ENCODE assay signal across 12 mouse cellular contexts in the genomic region with DNA sequence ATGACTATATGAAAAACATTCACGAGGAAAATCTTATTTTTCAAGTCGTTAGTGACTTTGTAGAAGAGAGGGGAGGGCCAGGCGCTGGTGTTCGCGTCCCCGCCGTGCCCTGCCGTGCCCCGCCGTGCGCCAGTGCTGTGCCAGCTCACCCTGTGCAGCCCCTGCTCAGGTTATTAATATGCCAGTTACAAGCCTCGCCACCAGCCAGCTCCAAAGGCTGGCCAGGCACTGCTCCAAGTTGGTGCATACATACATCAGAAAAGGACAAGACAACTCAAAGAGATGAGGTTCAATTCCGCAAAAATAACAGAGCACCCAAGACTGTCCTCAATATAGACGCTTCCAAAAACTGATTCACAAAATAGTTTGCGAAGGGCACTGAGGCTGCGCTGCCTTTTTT. TPM values are rescaled to one million over a fixed set of nuclear protein-coding genes. Genes with fewer than 3 reads are reported as not detected.
DNase-seq lines count a peak whose midpoint lies in the region; TF ChIP-seq lines count a peak whose summit lies in the region.
"Had no signal": no experiment of that assay in that cellular context is flagged by ENCODE, and none has a peak within 500 bp of the region (broad histone marks: within the 10 kb centered on the region; RNA-seq: fewer than 3 reads in every experiment).

No protein-coding gene starts in this region.

- no peak for TF ChIP-seq CTCF in E14TG2a.4 (conservative IDR thresholded peaks at IDR 0.05; ENCODE audit: low read length)
- no peak for TF ChIP-seq CTCF in cerebellum, adult 2 months (IDR thresholded peaks at IDR 0.05; ENCODE audit: borderline replicate concordance, insufficient read depth, low read depth, low read length)

- no peak for TF ChIP-seq POLR2A in cerebellum, adult 2 months (IDR thresholded peaks at IDR 0.05; ENCODE audit: borderline replicate concordance, insufficient read depth, low read length)

- H3K4me3 ChIP-seq in E14TG2a.4 (replicated peaks; ENCODE audit: low read length) = peak overlapping the region; percentile 46
- H3K4me3 ChIP-seq in cerebellum, adult 2 months (replicated peaks; ENCODE audit: insufficient read depth, low read depth, low read length) = peak overlapping the region; percentile 14

- H3K27ac ChIP-seq in cerebellum, adult 2 months (ENCODE audit: insufficient read depth, low read length) = no peak overlapping the region
- H3K27ac ChIP-seq: macrophage had no signal

- no peaks in the 10 kb centered on the region for H3K27me3 ChIP-seq in E14TG2a.4 (ENCODE audit: insufficient read depth, low read length)
- no peaks in the 10 kb centered on the region for H3K27me3 ChIP-seq in cerebellum, adult 2 months (ENCODE audit: control insufficient read depth, insufficient read depth, low read length)

- peak; percentile 52 to 59 for DNase-seq in heart, adult 18-20 months
- no peak for DNase-seq in heart, postnatal 25 days (ENCODE audit: low spot score)
- DNase-seq in cerebellum, adult 2 months = peak; percentile 55 to 69
- peak; percentile 29 to 38 for DNase-seq in heart, postnatal 36 days
- DNase-seq in thymus, postnatal 4 days = no peak
- DNase-seq in kidney, adult 18-20 months = no peak
- DNase-seq in spleen, postnatal 10 days (ENCODE audit: low spot score in 2 of 2) = no peak
- DNase-seq: liver; spleen, adult 18-20 months; thymus, postnatal 25 days had no signal

- 4% methylated on average over 16 of the region's 16 CpGs for WGBS in cerebellum, adult 2 months

- no peaks in the 10 kb centered on the region for H3K9me3 ChIP-seq in E14TG2a.4 (ENCODE audit: low read length)

- intact Hi-C loops in heart, postnatal 25 days (cut with DNase I) = loop anchor here (5.0 kb wide), 1 partner anchor 48 kb away; no protein-coding TSS in a partner anchor
- intact Hi-C loops in heart, postnatal 36 days (cut with DNase I) = loop anchor here (2.0 kb wide), 1 partner anchor 51 kb away; a partner anchor contains a TSS

- peaks cover 92% of the 10 kb centered on the region for H3K4me1 ChIP-seq in E14TG2a.4 (replicated peaks; ENCODE audit: low read depth, low read length)
- H3K4me1 ChIP-seq in cerebellum, adult 2 months (ENCODE audit: control insufficient read depth, insufficient read depth, low read length) = peaks cover 14% of the 10 kb centered on the region

- H3K36me3 ChIP-seq in E14TG2a.4 (ENCODE audit: insufficient read depth, low read length) = no peaks in the 10 kb centered on the region

RNA-seq across cellular contexts. Expression of a gene that starts 51.7 kb away (rescaled TPM):
- total RNA-seq in heart, adult 18-20 months (2021) = 10 to 100 TPM; 27.6 to 36.2 TPM
- 10 to 100 TPM; 21.9 to 27.6 TPM for total RNA-seq in heart, postnatal 25 days (2021)
- polyA plus RNA-seq in cerebellum, adult 2 months (2012; rRNA removed) = 21.6 and 21.9 TPM in 2 replicates
- 10 to 100 TPM; 24.6 to 27.2 TPM for total RNA-seq in heart, postnatal 36 days (2021)

Comparison
In these comparisons a context has a peak if more than half of its experiments do, and no peak if none do; other contexts are left out.
1. DNase-seq: peak in heart, adult 18-20 months (2 of 2), cerebellum, adult 2 months (2 of 2) and heart, postnatal 36 days (2 of 2); none in heart, postnatal 25 days (single experiment), thymus, postnatal 4 days (single experiment), kidney, adult 18-20 months (single experiment) and spleen, postnatal 10 days (0 of 2).